Mouse (Mus musculus) heart, adult 2 months (tissue): ENCODE measurements around the gene Tmem230.
A peak's percentile ranks its signal among the peaks of the same experiment; 100 is the strongest.

Experiments used
- CTCF ChIP-seq: fragments of 200-600 bp; IDR thresholded peaks from 2 replicates; pipeline ENCODE4 v1.8.1; 2022; ENCODE audit warnings: antibody characterized with exemption, mild to moderate bottlenecking, moderate library complexity
- EP300 ChIP-seq: fragments of 200-500 bp; IDR thresholded peaks from 2 replicates; pipeline ENCODE4 v1.6.1; 2011; ENCODE audit warnings: low read depth, low read length, control low read depth; ENCODE audit not compliant: insufficient read depth
- POLR2A ChIP-seq: fragments of 200-500 bp; IDR thresholded peaks from 2 replicates; pipeline ENCODE4 v1.6.1; 2011; ENCODE audit warnings: mild to moderate bottlenecking, low read depth, low read length, control low read depth; ENCODE audit not compliant: insufficient read depth

DNA sequence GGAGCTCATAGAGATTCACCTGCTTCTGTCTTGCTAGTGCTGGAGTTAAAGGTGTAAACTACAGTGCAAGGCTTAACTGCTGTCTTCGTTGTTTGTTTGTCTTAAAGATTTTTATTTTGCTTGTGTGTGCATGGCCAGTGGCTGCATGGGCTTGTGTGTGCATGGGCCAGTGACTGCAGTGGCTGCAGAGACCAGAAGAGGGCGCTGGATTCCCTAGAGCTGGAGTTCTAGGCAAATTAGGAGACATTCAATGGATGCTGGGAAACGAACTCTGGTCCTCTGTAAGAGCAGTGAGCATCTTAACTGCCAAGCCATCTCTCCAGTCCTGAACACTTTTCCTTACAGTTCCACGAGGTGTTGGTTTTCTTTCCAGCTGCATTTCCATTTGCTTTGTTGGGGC lies 27.9 kb upstream of the Tmem230 start:
- TF ChIP-seq CTCF (peak; percentile 53), POLR2A (no peak), EP300 (no peak)
